Mouse (Mus musculus) neural tube, embryonic 14.5 days (tissue): Measurements from ENCODE around the gene Lpp. TPM values are rescaled to one million over a fixed set of nuclear protein-coding genes. Genes with fewer than 3 reads are reported as not detected.

Source experiments
- ATAC-seq: fragments of 200-750 bp; cut with Nextera tagmentation; 2 replicates; pipeline ENCODE4 v1.8.0; 2017; ENCODE audit warnings: low read depth, mild to moderate bottlenecking, moderate TSS enrichment, moderate library complexity
- H3K27ac ChIP-seq: fragments of 300-500 bp; sonication (generic); 2 replicates; pipeline ENCODE4 v1.5.1; 2014; ENCODE audit warnings: low read depth, mild to moderate bottlenecking, control low read depth, low read length, moderate library complexity, mixed read lengths
- H3K27me3 ChIP-seq: fragments of 300-500 bp; sonication (generic); 2 replicates; pipeline ENCODE4 v1.6.1; 2014; ENCODE audit warnings: low read length; ENCODE audit not compliant: control insufficient read depth, insufficient read depth
- H3K36me3 ChIP-seq: fragments of 300-500 bp; sonication (generic); 2 replicates; pipeline ENCODE4 v1.6.1; 2014; ENCODE audit warnings: low read length, mixed read lengths; ENCODE audit not compliant: control insufficient read depth, insufficient read depth
- H3K4me1 ChIP-seq: fragments of 300-500 bp; sonication (generic); 2 replicates; pipeline ENCODE4 v1.6.1; 2014; ENCODE audit warnings: low read length; ENCODE audit not compliant: control insufficient read depth, insufficient read depth
- H3K4me2 ChIP-seq: fragments of 300-500 bp; sonication (generic); 2 replicates; pipeline ENCODE4 v1.6.1; 2014; ENCODE audit warnings: mild to moderate bottlenecking, low read depth, low read length, control low read depth
- H3K4me3 ChIP-seq: fragments of 300-500 bp; sonication (generic); 2 replicates; pipeline ENCODE4 v1.5.1; 2014; ENCODE audit warnings: low read depth, low read length, control low read depth, mixed read lengths
- H3K9ac ChIP-seq: fragments of 300-500 bp; sonication (generic); replicated peaks from 2 replicates; pipeline ENCODE4 v1.6.1; 2014; ENCODE audit warnings: low read depth, mild to moderate bottlenecking, control low read depth, low read length, mixed read lengths
- H3K9me3 ChIP-seq: fragments of 300-500 bp; sonication (generic); 2 replicates; pipeline ENCODE4 v1.6.1; 2016; ENCODE audit warnings: low read length; ENCODE audit not compliant: control insufficient read depth
- WGBS: fragments of 180-500 bp; shearing (Covaris S2); extraction: QIAGEN DNeasy Blood & Tissue Kit; methylation state at CpG from one replicate; pipeline ENCODE4 v1.1.7; 2014; 5-methylcytosine and 5-hydroxymethylcytosine counted together
- polyA plus RNA-seq: library from polyadenylated mRNA; unstranded; fragments of >200 nt; fragmentation: Nextera tagmentation; extraction: Ambion mirVana; gene quantifications from 2 replicates; pipeline ENCODE4 v1.2.1, GENCODE M21; 2014

The Lpp gene
- polyA plus RNA-seq, 1 experiment from 2014 or later, result 7.0 TPM

GRCm38 (mm10) chr16:24978226-24978625 lies 584.9 kb downstream of the Lpp start:
- Histone ChIP-seq H3K36me3 (no peaks in the 10 kb centered on the region), H3K9ac (no peak overlapping the region), H3K4me1 (no peaks in the 10 kb centered on the region), H3K9me3 (no peaks in the 10 kb centered on the region), H3K27ac (no peak overlapping the region), H3K4me2 (no peak overlapping the region), H3K27me3 (no peaks in the 10 kb centered on the region), H3K4me3 (no peak overlapping the region)
- peak; percentile 51; the same call in 1 of the 2 replicates for ATAC-seq
- WGBS, result 19% methylated on average over 1 of the region's 1 CpGs

GRCm38 (mm10) chr16:24979391-24979790 lies 586.1 kb downstream of the Lpp start:
- no peaks in the 10 kb centered on the region for H3K27me3 ChIP-seq
- no peaks in the 10 kb centered on the region for H3K36me3 ChIP-seq
- H3K27ac ChIP-seq, result no peak overlapping the region
- ATAC-seq, result no peak
- H3K4me2 ChIP-seq, result no peak overlapping the region
- H3K9me3 ChIP-seq, result no peaks in the 10 kb centered on the region
- no peak overlapping the region for H3K9ac ChIP-seq
- WGBS, result 92% methylated on average over 4 of the region's 4 CpGs
- H3K4me3 ChIP-seq, result no peak overlapping the region
- H3K4me1 ChIP-seq, result no peaks in the 10 kb centered on the region

- Histone ChIP-seq H3K27ac (no peak overlapping the region), H3K4me3 (no peak overlapping the region), H3K9me3 (no peaks in the 10 kb centered on the region), H3K36me3 (no peaks in the 10 kb centered on the region), H3K4me2 (no peak overlapping the region), H3K4me1 (no peaks in the 10 kb centered on the region), H3K27me3 (no peaks in the 10 kb centered on the region), H3K9ac (no peak overlapping the region)
- 78% methylated on average over 4 of the region's 4 CpGs for WGBS
- no peak for ATAC-seq
Measured at GRCm38 (mm10) chr16:24982828-24983227, 589.5 kb downstream of the Lpp start.

- ATAC-seq, result no peak
- Histone ChIP-seq H3K27me3 (no peaks in the 10 kb centered on the region), H3K27ac (no peak overlapping the region), H3K4me2 (no peak overlapping the region), H3K36me3 (no peaks in the 10 kb centered on the region), H3K4me3 (no peak overlapping the region), H3K9me3 (no peaks in the 10 kb centered on the region), H3K4me1 (no peaks in the 10 kb centered on the region), H3K9ac (no peak overlapping the region)
- WGBS, result 94% methylated on average over 11 of the region's 11 CpGs
Measured at GRCm38 (mm10) chr16:24990331-24990730, 597.0 kb downstream of the Lpp start.

GRCm38 (mm10) chr16:24991059-24991541 lies 597.8 kb downstream of the Lpp start:
- Histone ChIP-seq H3K4me1 (no peaks in the 10 kb centered on the region), H3K9me3 (no peaks in the 10 kb centered on the region), H3K4me2 (no peak overlapping the region), H3K9ac (no peak overlapping the region), H3K27me3 (no peaks in the 10 kb centered on the region), H3K4me3 (no peak overlapping the region), H3K27ac (no peak overlapping the region), H3K36me3 (no peaks in the 10 kb centered on the region)
- no peak for ATAC-seq
- whole genome bisulfite sequencing, result 86% methylated on average over 10 of the region's 10 CpGs

- no peak overlapping the region for H3K9ac ChIP-seq
- no peaks in the 10 kb centered on the region for H3K9me3 ChIP-seq
- no peaks in the 10 kb centered on the region for H3K27me3 ChIP-seq
- H3K36me3 ChIP-seq, result no peaks in the 10 kb centered on the region
- H3K4me3 ChIP-seq, result no peak overlapping the region
- no peaks in the 10 kb centered on the region for H3K4me1 ChIP-seq
- 83% methylated on average over 3 of the region's 3 CpGs for WGBS
- no peak overlapping the region for H3K27ac ChIP-seq
- no peak for ATAC-seq
- no peak overlapping the region for H3K4me2 ChIP-seq
Measured at GRCm38 (mm10) chr16:24991995-24992394, 598.7 kb downstream of the Lpp start.

GRCm38 (mm10) chr16:24992494-24992893 lies 599.2 kb downstream of the Lpp start:
- Histone ChIP-seq H3K27me3 (no peaks in the 10 kb centered on the region), H3K27ac (no peak overlapping the region), H3K4me2 (no peak overlapping the region), H3K9ac (no peak overlapping the region), H3K4me1 (no peaks in the 10 kb centered on the region), H3K36me3 (no peaks in the 10 kb centered on the region), H3K9me3 (no peaks in the 10 kb centered on the region), H3K4me3 (no peak overlapping the region)
- WGBS, result 96% methylated on average over 11 of the region's 11 CpGs
- ATAC-seq, result no peak

GRCm38 (mm10) chr16:25010980-25011877 lies 617.9 kb downstream of the Lpp start:
- Histone ChIP-seq H3K9ac (no peak overlapping the region), H3K4me1 (no peaks in the 10 kb centered on the region), H3K27me3 (no peaks in the 10 kb centered on the region), H3K27ac (no peak overlapping the region), H3K36me3 (no peaks in the 10 kb centered on the region), H3K4me3 (no peak overlapping the region), H3K4me2 (no peak overlapping the region), H3K9me3 (no peaks in the 10 kb centered on the region)
- ATAC-seq, result no peak
- 78% methylated on average over 5 of the region's 5 CpGs for WGBS

- 92% methylated on average over 3 of the region's 3 CpGs for WGBS
- H3K27me3 ChIP-seq, result no peaks in the 10 kb centered on the region
Measured at GRCm38 (mm10) chr16:25012938-25013337, 619.6 kb downstream of the Lpp start.

More at GRCm38 (mm10) chr16:25012938-25013337, 619.6 kb downstream of the Lpp start:
- Histone ChIP-seq H3K9me3 (no peaks in the 10 kb centered on the region), H3K4me3 (no peak overlapping the region), H3K36me3 (no peaks in the 10 kb centered on the region), H3K4me1 (no peaks in the 10 kb centered on the region), H3K4me2 (no peak overlapping the region), H3K9ac (no peak overlapping the region), H3K27ac (no peak overlapping the region)
- no peak for ATAC-seq
